Mouse (Mus musculus) spleen, postnatal 36 days (tissue): ENCODE measurements around the gene Tas2r105.

Experiments
- DNase-seq, 2 experiments: peaks; one replicate each; pipeline ENCODE4 v3.0.0; 2022; ENCODE audit warnings: low spot score in 2 of 2, mixed read lengths in 1 of 2

Tas2r105 gene

DNA sequence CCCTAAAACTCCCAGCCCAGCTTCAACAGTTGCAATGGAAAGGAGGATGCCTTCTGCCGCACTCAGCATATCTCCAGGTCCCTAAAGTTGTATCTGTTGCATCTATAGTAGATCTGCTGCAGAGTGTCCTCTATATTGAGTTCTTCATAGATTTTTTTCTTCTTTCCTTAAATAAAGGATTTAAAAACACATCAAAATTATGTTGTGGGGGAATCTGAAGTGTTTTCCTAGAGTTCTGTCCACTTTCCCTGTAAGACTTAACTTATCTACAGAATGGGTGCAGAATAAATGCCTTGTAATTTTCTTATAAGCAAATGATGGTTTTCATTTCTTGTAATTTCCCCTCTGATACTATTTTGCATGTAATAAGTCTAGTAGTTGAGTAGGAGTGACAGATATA, at the start of gene Tas2r105:
Gene Tas2r105 (minus strand): TSS at position 101 of the 400 bp plus-strand sequence.
- no peak for DNase-seq

DNA sequence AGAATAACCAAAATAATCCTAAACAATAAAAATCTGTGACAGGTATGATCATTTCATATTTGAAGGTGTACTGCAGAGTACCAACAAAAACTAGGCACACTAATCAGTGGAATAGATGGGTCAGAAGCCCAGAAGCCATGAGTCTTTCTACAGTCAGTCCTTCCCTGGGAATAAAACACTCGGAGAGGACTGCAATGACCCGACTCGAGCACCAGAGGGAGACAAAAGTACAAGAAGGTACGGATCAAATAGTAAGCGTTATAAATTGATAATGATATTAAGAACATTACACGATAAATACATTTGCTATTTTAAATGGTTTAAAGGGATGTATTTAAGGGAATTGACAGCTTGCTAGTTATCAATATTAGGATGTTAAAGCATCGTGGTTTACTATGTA, 25.5 kb upstream of the Tas2r105 start:
- DNase-seq = no peak

DNA sequence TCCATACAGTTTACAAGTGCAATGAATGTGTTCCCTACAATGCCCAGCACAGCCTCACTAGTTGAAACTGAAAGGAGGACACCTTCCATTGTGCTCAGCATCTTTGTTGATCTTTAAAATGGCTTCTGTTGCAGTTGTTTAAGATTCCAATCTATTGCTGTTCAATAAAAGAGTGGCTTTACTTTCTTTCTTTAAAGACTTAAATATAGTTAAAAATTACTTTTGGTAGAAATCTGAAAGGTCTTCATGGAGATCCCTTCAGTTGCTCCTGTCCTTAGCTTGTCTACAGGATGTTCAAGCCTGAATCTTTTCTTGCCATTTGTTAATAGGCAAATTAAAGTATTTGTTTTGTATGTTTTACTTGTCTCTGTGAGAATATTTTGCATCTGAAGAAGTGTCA, 2.7 kb upstream of the Tas2r105 start, which contains the start of gene Tas2r114:
Gene Tas2r114 (minus strand): TSS at position 101 of the 400 bp plus-strand sequence.
- DNase-seq = no peak

DNA sequence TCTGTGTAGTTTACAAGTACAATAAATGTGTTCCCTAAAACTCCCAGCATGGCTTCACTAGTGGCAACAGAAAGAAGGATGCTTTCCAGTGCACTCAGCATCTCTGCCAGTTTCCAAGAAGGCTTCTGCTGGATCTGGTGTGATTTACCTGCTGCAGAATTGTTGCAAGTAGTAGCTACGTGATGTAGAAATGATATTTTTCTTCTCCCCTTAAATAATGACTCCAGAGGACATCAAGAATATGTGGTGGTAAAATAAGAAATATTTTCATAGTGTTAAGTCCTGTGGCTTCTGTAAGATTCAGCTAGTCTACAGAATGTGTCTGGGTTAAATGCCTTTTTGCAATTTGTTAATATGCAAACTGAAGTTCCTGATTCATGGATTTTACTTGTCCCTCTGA, 1.7 kb downstream of the Tas2r105 start, which contains the start of gene Tas2r104:
Gene Tas2r104 (minus strand): TSS at position 101 of the 400 bp plus-strand sequence.
- no peak for DNase-seq

DNA sequence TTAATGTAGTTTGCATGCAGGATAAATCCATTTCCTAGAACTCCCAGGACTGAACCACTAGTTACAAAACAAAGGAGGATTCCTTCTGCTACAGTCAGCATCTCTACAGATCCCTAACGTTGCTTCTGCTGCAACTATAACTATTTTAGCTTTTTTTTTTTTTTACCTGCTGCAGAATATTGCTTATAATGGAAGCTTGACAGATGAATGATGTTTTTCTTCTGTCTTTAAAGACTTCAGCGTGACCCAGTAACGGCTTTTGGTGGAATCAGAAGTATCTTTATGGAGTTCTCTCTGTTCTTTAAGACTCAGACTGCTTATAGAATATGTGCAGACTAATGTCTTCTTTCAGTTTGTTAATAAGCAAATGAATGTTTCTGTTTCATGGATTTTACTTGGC, 8.5 kb downstream of the Tas2r105 start, which contains the start of gene Tas2r106:
Gene Tas2r106 (minus strand): TSS at position 101 of the 400 bp plus-strand sequence.
- no peak for DNase-seq

DNA sequence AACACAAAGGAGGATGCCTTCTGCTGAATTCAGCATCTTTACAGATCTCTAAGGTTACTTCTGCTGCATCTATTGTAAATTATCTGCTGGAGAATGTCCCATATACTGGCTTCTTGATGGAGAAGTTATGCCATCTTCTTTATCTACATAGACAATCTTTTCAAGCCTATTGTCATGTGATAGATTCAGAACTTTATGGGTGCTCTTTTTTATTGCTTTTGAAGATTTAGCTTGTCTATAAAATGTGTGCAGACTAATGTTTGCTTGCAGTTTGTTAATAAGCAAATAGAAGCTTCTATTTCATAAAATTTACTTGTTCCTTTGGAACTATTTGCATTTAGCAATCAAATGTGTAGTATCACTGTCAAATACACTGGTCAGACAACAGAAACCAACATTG, 27.2 kb downstream of the Tas2r105 start, which contains the start of gene Tas2r107:
Gene Tas2r107 (minus strand): TSS at position 101 of the 400 bp plus-strand sequence.
- DNase-seq = no peak
